Mouse (Mus musculus): Measurements from ENCODE around the gene Zfp420.

DNA sequence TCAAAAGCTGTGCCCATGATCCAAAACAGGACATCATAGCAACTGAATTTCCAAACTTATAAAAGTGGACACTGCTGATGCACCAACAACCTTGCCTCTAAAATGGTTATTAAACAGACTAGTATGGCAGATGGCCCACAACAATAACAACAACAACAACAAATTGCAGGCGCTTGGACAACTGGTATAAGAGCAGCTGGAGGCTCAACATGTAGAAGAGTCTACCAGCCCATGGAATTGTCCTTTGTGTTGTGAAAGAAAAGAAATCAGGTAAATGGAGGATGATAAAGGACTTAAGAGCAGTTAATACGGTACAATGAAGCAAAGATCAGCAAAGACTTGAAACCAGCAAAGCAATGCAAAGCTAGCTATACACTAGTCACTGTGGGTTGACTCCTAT is 45.4 kb upstream of the Zfp420 start:
- TF ChIP-seq POLR2A (IDR thresholded peaks at IDR 0.05; ENCODE audit: insufficient read length, low read depth) (no peak), MYOD1 (IDR thresholded peaks at IDR 0.05; ENCODE audit: control insufficient read depth in 1 of 3, insufficient read length in 2 of 3, low read depth in 2 of 3) (no peak), MAX (IDR thresholded peaks at IDR 0.05; ENCODE audit: low read depth) (no peak), USF1 (IDR thresholded peaks at IDR 0.05; ENCODE audit: low read depth) (no peak), E2F4 (IDR thresholded peaks at IDR 0.05; ENCODE audit: insufficient read depth) (no peak), TCF3 (IDR thresholded peaks at IDR 0.05; ENCODE audit: insufficient read length, low read depth) (no peak), MYOG (IDR thresholded peaks at IDR 0.05; ENCODE audit: control insufficient read depth in 1 of 3, insufficient read depth in 1 of 3, insufficient read length in 2 of 3, low read depth in 2 of 3) (no peak)
